Mouse (Mus musculus): ENCODE results near the gene Smpd3.

The Smpd3 gene

GRCm38 (mm10) chr8:106287445-106287844 is 50.3 kb downstream of the Smpd3 start:
- no peak for DNase-seq

GRCm38 (mm10) chr8:106280844-106281243 is 56.9 kb downstream of the Smpd3 start:
- no peak for DNase-seq

- DNase-seq = no peak
Measured at GRCm38 (mm10) chr8:106280154-106280553, 57.6 kb downstream of the Smpd3 start.

- no peak for DNase-seq
Measured at GRCm38 (mm10) chr8:106278367-106279042, 59.3 kb downstream of the Smpd3 start.

- DNase-seq = no peak
Measured at GRCm38 (mm10) chr8:106276709-106277317, 61.0 kb downstream of the Smpd3 start.

- no peak for DNase-seq
Measured at GRCm38 (mm10) chr8:106273468-106273867, 64.3 kb downstream of the Smpd3 start.

GRCm38 (mm10) chr8:106271378-106271777 is 66.4 kb downstream of the Smpd3 start:
- DNase-seq = no peak

- no peak for DNase-seq
Measured at GRCm38 (mm10) chr8:106270804-106271203, 67.0 kb downstream of the Smpd3 start.

GRCm38 (mm10) chr8:106268710-106269346 is 69.0 kb downstream of the Smpd3 start:
- no peak for DNase-seq

GRCm38 (mm10) chr8:106265398-106265797 is 72.4 kb downstream of the Smpd3 start:
- DNase-seq = no peak

- DNase-seq = no peak
Measured at GRCm38 (mm10) chr8:106263928-106264327, 73.9 kb downstream of the Smpd3 start.

- no peak for DNase-seq
Measured at GRCm38 (mm10) chr8:106262343-106262742, 75.4 kb downstream of the Smpd3 start.

GRCm38 (mm10) chr8:106260894-106261293 is 76.9 kb downstream of the Smpd3 start:
- DNase-seq = no peak

GRCm38 (mm10) chr8:106259579-106260255 is 78.1 kb downstream of the Smpd3 start:
- no peak for DNase-seq

GRCm38 (mm10) chr8:106258169-106258568 is 79.6 kb downstream of the Smpd3 start:
- DNase-seq = peak; percentile 61

GRCm38 (mm10) chr8:106250186-106250585 is 87.6 kb downstream of the Smpd3 start:
- no peak for DNase-seq

- no peak for DNase-seq
Measured at GRCm38 (mm10) chr8:106237106-106237505, 100.7 kb downstream of the Smpd3 start.

GRCm38 (mm10) chr8:106234567-106235261 is 103.1 kb downstream of the Smpd3 start:
- DNase-seq = no peak

- no peak for DNase-seq
Measured at GRCm38 (mm10) chr8:106232751-106233150, 105.0 kb downstream of the Smpd3 start.

- no peak for DNase-seq
Measured at GRCm38 (mm10) chr8:106231536-106231935, 106.3 kb downstream of the Smpd3 start.

- peak; percentile 71 for DNase-seq
Measured at GRCm38 (mm10) chr8:106226589-106226988, 111.2 kb downstream of the Smpd3 start.

GRCm38 (mm10) chr8:106219620-106220019 is 118.2 kb downstream of the Smpd3 start:
- no peak for DNase-seq

- no peak for DNase-seq
Measured at GRCm38 (mm10) chr8:106213959-106214358, 123.8 kb downstream of the Smpd3 start.
